Mouse (Mus musculus): Measurements from ENCODE around the gene Cyb561d1.
"Not testable (repeated sequence)": the region's sequence is repeated elsewhere in the genome, so short reads cannot be mapped to it uniquely, and the experiment has no call there.

The Cyb561d1 gene

DNA sequence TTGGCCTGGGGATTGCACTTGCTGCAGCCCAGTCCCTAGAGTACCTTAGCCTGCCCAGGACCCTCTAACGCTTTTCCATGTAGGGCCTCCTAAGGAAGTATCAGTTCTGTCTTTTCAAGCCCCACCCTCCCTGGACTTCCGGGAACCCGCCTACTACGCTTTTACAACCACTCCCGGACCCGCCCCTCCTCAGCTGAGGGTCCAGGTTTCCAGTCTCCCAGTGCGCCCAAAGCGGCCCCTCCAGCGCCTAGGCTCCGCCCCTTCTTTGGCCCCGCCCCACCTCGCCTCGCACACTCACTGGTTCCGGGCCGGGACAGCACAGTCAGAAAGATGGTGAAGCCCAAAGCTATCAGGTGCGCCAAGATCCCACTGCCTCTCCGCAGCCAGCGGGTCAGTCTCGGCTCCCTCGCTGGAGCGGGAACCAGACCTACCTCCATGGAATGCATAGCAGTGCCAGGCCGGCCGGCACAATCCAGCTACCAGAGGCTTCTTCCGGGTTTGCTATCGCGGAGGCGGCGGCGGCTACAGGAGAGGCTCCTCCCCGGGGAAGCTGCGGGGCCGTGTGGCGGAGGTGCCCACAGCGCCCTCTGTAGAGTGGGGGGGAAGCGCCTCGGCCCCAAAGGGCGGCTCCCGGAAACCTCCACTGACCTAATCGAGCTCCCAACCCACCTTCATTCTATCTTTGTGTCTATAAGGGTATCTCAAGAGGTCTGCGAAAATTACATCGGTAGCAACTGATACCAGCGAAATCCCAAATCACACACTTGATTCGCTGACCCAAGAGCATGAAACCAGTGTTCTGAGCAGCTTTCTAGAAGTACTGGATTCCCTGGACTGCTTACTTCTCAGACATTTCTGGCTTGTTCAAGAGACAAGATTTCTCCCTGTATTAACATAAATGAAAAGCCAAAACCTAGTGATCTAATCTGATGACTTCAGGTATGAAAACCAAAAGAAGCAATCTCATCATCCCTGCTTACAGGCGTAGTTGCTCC is at the start of gene Cyb561d1:
Gene Cyb561d1, minus strand, starts transcription at position 884 of the 995 bp plus-strand sequence.
- DNase-seq: peak; percentile 96

DNA sequence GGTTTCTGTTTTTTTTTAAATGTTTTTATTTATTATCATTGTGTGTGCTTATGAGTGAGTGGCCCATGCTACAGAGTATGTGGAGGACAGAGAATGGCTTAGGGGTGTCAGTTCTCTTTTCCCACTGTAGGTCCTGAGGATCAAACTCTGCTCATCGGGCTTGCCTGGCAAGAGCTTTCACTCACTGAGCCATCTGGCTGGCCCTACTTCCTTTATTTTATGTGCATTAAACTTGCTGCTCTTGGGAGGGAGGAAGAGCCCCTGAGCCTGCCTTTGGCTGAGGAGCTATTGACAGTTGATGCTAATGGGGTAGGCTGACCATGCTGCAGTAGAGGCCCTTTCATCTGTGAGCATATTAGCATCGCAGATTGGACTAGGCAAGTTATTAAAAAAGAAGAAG is 45.8 kb upstream of the Cyb561d1 start:
- DNase-seq: no peak

DNA sequence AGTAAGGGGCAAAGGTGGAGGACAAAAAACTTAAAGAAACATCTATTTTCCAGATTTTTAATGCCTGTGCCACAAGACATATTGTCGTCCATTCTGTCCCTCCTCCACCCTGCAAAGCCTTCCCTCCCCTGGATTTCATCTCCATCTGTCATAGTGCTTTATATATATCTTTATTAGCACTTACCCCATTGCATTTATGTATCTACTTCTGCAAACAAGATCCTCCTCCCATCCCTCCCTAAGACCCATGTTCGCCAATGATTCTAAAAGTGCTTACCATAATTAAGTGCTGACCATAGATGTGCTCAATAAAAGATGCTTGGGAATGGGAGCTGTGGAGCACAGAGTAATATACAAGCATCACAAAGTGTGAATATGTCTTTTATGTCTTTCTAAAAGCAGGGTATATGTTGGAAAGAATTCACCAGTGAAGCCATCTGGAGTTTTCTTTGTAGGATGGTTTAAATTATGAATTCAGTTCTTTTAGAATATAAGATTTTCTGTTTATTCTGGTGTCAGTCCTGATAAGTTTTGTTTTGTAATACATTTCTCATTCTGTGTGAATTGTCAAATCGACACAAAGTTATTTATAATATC is 40.3 kb upstream of the Cyb561d1 start:
- DNase-seq: no peak

DNA sequence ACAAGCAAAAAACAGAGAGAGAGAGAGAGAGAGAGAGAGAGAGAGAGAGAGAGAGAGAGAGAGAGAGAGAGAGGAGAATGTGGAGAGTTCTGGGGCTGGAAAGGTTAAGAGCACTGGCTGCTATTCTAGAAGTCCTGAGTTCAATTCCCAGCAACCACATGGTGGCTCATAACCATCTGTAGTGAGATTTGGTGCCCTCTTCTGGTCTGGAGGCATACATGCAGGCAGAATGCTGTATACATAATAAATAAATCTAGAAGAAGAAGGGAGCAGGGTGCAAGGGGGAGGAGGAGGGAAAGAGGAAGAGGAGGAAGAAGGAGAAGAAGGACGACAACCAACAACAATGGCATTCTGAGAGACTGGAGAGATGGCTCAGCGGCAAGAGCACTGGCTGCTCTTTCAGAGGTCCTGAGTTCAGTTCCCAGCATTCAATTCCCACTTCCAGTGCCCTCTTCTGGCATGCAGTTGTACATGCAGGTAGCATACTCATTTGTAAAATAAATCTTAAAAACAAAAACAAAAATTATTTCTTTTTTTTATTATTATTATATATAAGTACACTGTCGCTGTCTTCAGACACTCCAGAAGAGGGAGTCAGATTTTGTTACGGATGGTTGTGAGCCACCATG is 36.6 kb upstream of the Cyb561d1 start:
- not testable (repeated sequence) for DNase-seq

DNA sequence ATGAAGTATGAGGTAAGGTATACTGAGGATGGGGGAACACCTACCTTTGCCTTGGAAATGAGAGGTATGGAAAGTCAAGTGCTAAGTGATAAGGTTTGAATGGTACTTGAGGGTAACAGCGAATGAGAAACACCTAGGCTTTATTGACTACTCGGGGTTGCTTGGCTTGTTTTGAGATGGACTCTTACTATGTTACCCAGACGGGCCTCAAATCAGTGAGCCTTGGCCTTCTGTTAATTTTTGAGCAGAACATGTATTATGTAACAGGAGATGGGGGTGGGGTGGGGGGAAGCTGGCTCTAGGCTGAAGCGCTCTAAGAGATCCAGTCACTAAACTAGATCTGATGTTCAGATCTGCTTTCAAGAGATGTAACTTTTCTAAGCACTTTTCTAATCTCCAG is 30.6 kb upstream of the Cyb561d1 start:
- DNase-seq: no peak

DNA sequence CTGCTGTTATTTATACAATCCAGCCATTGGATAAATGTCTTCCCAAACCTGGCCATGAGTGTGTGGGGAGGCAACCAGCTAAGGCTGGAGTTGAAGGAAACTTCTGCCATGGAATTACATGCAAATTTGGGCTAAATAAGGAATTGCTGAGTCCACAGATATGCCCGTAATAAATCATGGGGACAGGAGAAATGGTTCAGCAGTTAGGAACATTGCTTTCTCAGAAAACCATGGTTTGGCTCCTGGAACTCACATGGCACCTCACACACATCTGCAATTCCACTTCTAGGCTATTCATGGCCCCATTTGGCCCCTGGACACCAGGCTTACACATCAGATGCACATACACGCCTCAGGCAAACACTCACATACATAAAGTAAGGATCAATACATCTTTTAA is 26.5 kb upstream of the Cyb561d1 start:
- DNase-seq: no peak

DNA sequence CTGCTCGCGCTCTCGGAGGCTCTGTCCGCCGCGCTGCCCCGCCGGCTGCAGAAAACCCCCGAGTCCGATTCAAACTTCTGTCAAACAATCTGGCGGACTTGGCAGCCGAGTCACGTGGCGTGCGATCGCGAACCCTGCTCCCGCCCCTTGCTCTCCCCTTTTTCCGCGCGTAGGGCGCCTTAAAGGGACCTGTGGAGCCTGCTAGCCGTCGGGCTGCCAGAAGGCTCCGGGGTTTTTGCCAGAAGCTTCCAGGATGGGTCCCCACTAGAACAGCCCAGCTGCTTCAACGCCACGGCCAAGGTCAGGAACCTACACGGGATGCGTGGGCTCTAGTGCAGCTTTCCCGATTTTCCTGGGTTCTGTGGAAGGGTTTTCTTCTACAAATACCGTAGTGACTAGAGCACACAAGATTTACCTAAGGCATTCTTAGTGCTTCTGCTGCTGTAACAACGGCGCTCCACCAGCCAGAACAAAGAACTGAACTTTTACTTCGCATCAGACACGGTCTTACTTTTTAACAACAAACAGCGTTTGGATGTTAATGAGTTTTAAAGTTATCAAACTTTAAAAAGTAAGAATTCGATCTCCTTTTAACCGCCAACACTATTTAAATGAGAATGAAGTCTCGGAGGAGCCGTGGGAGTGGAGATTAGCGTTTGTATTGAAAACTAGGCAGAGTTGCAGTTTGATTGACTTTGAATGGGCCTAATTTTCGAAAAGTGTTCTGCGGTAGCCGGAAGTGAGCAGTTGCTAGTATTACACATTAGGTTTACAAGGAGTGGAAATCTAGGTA is 25.7 kb upstream of the Cyb561d1 start, which contains the start of gene Sypl2:
Gene Sypl2, minus strand, starts transcription at position 91 of the 793 bp plus-strand sequence.
- peak; percentile 35 for DNase-seq

DNA sequence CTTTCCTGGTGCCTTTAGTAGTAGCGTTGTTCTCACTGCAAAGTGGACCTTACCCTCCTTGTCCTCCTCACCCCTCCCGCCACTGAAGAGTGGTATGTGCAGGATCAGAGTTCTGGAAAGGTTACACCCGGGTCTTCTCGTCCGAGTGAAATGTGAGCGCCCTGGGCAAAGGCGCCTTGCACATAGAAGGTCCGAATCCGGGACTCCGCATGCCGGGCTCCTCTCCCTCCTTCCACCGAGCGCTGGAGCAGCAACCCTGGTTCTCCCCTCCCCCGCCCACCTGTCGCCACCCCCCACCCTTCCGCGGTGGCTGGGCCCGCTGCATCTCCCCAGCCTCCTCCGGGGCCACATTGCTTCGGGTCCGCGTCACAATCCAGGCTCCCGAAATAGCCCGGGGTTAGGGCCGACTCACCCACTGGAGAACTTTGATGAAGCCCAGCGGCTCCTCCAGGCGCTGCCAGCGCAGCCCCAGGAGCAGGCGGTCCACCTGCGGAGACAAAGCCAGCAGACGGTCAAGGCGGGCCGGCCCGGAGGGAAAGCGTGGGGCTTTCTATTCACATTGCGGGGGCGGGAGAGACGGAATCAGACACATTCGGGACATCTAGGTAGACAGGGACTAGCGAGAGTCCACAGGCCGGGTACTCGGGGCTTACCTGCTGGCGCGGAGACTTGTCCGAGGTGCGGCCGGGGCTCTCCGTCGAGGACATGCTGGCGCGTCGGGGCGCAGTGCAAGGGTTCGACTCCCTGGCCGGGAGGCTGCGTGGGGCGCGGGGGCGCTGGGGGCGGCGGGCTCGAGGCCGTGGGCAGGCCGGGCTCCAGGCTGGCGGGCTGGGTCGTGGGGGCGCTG is 24.9 kb upstream of the Cyb561d1 start:
- DNase-seq: no peak

DNA sequence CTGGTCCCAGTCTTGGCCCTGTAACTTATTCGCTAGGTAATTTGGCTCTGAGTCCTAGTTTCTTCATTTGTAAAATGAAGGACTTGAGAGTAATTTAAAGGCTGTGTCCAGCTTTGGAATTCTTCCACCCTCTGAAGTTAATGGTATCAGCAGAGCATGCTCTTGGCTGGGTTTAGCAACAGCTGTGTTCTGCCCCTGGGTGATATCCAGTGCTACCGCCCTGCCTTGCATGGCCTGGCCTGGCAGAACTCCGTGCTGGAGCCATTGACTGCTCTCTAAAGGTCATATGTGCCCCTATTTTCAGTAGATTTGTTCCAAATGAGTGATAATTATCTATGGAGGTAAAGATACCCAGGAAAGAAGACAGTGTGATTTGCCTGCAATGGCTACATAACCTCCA is 19.6 kb upstream of the Cyb561d1 start:
- DNase-seq: no peak

DNA sequence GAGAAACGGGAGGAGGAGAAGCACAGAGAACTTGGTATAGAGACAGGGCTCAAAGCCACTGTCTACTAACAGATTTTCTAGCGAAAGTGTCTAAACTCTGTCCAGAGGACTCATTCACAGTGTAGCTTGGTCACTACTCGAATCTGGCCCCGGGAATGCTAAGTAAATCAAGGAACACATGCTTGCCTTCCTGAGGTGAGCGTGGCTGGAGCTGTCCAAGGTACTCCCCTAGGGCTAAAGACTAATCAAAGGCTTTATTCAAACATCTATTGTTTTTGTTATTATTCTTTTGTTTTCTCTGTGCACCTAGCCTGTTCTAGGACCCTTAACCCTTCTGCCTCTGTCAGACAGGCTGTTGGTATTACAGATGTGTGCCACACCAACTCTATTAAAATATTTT is 13.7 kb upstream of the Cyb561d1 start:
- peak; percentile 49 for DNase-seq

DNA sequence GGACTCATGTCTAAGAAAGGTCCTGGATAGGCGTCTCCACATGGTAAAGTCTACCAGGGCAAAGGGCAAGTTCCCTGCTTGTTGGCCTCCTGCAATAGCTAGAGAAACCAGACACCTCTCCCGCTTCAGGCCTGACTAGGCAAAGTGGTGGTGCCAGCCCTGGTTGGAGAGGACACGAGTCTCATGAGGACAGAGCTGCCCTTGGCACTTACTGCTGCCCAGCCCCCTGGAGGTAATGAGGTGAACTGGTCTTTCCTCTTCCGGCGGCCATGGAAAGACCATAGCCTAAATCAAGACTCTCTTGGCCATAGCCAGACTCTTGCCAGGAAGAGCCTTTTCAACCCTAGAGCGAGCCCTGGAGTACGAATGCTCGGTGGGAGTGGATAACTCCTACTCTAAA is 11.4 kb upstream of the Cyb561d1 start:
- DNase-seq: no peak

DNA sequence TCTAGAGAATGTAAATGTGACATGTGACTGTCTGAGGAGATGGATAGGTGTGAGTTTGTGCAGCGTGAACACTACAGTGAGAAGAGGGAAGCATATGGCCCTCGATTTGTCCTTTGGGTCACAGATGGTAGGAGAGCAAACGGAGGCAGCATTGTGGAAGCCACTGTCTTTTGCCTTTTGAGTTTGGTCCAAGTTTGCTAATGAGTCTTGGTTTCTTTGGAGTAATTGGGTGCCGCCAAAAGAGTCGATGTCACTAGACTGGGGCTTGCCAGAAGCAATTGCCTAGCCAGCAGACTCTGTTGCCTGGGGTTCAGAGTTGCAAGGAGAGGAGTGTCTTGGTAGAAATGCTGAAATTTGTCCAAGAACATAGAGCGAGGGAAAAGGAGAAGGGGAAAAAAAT is 10.8 kb upstream of the Cyb561d1 start:
- DNase-seq: no peak

DNA sequence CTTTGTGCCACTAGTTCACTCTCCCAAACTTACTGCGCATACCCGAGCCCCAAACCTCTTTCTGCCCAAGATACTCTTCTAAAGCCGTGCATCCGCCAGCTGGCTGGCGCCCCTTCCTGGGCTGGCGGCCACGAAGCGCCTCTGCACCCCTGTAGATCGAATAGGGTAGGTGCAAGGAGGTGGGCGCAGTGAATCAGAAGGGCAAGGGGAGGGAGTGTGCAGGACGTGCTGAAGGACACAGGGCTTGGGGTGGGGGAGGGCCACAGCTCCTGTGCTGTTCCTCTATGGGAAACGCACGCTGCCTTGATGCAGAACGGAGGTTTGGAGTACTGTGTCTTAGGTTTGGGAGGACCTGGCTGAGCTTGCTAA is 9.7 kb upstream of the Cyb561d1 start, which contains the start of gene Atxn7l2:
Gene Atxn7l2, minus strand, starts transcription at position 164 of the 369 bp plus-strand sequence.
- no peak for DNase-seq

DNA sequence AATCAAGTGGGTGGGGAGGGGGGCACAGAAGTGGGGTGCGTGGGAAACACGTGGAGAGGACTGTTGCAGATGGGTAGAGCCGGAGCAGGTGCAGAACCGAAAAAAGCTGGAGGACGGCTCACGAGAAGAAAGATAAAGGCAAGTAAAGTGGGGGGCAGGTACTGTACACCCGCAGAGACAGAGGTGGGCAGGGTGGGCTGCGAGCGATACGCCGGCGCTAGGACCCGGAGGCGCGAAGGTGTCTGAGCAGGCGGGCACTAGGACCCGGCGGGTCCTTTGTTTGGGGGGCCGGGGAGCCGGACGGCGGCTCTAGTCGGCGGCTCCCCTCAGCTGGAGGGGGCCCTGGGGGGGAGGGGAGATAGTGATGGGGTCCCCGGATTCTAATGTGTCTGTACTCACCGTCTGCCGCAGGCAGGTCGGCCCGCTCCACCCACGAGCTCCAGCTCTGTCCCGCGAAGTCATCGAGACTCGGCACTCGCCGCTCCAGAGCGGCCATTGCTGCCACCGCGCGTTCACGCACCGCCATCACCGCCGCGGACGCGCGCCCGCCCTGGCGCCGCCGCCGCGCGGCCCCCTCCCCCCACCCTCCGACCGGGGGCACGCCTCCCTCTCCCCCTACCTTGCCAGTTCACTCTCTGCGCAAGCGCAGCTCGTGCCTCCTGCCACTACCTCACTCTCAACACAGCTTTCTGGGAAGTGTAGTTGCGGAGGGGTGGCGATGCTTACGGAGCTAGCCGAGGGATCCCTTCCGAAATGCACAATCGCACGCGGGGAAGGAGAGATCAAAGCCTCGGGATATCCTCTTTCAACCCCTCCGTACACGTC is 9.1 kb upstream of the Cyb561d1 start:
- peak; percentile 92 for DNase-seq

DNA sequence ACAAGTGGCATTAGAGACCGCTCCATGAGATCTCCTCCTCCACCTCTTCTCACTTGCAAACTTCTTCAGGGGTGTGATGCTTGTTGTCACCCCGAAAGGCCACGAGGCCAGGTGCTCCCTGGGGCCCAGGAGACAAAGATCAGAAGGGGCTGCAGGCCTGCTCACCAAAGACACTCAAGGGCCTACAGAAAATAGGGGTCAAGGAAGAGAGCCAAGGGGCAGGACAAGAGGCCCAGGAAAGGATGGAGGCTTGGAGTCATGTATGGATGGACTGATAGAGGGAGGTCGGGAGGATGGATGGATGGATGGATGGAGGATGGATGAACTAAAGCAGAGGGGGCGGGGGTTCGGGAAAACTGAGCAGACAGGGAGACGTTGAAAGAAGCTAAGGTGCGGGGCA is 8.5 kb upstream of the Cyb561d1 start:
- no peak for DNase-seq

DNA sequence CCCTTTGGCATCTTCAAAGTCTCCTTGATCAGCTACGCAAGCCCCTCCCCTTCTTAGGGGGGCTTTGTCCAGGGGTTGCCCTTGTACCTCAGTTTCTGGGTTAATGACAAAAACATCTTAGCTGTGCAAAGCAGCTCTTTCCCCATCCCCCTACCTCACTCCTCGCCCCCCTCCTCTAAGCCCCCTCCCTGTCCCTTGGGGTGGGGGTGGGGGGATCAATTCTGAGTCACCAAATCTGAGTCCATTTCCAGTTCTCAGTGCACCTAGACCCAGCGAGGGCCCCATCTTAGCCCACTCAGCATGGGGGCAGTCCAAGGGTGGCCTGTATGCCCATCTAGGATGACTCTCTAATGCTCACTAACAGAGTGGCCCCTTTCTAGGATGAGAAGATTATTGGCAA is 8.0 kb upstream of the Cyb561d1 start:
- DNase-seq: no peak

DNA sequence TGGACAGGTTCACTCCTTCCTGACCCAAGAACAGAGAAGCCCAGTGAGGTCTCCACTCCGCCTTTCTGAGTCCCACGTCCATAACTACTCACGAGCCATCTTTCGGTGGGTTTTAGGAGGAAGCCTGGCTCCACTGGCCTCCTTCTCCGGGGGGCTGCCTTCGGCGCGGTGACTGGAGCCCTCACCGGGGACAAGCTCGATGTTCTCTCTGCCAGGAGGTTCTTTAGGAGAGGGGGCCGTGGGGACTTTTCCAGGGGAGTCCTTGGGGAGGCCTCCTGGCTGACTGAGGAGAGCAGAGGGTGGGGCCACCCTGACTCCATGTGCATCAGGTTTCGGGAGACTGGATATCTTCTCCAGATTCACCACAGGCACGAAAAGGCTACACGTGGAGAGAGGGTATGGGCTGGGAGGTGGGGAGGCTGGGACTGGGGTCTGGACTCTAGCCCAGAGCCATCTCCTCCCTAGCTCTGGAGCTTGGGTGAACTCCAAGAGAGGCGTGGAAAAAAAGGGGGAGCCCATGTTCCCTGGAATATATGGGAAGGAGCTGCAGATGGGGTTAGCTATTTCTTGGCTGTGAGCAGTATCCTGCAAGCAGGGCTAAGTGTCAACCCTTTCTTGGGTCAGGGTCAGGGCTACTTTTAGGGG is 5.8 kb upstream of the Cyb561d1 start:
- no peak for DNase-seq

DNA sequence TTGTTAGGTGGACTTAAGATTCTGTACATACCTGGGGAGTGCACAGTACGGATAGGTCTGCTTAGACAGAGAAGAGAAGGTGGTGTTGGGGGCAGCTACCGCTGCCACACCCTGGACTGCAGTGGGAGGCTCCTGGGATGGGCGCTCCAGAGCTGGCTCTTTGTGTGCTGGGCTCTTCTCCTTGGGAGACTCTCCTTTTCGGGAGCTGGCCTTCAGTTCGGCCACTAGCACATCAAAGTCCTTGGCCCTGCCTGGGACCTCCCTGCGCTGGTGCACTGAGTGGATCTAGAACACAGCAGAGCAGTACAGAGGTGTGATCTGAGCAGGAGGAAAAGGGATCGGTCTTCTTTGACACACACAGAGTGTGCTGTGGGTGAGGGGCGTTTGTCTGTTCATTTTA is 4.6 kb upstream of the Cyb561d1 start:
- no peak for DNase-seq

DNA sequence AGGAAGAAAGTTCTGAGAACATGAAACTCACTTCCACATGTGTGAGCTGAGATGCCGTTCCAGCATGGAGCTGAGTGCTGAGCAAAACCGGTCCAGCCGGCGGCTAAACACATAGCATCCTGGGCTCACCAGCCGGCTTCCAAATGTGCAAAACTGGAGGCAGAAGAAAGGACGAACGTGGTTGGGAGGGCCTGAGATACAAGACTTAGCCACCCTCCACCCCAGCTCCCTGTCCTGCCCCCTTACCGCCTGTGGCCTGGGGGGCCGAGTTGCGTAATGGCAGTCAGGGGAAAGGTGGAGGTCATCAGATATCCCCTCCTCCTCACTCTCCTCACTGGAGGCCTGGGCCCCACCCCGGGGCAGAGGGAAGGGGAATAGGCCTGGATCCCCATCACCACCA is 3.5 kb upstream of the Cyb561d1 start:
- DNase-seq: no peak

DNA sequence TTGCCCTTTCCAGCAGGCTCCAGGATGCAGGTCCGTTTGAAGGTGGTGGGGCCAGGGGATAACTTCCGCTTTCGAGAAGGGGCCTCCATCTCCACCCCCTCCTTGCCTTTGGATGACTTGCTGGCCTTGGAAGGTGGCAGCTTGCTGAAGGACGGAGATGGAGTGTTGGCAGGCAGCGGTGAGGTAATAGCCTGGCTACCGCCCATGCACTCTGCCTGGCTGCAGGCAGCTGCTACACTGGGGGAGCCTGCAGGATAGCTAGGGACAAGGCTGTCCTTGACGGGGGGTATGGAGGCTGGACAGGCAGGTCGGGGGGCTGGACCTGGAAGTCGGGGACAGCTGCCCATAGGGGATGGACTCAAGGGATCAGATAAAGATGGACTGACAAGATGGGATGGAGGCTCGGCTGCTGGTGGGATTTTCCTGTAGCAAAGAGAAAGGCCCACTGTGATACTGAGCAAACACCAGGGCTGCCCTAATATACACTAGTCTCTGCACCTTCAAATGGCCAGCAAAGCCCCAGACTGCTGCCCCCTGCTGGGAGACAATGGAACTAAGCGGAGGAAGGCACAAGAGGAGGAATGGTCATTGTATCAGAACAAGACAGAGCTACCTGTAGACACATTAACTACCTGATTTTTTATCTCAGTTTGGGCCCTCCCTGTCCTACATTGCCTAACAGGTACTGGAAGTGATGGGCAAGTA is 2.8 kb upstream of the Cyb561d1 start:
- peak; percentile 90 for DNase-seq
